Mouse (Mus musculus): Measurements from ENCODE around the gene BC051142.

BC051142 gene

DNA sequence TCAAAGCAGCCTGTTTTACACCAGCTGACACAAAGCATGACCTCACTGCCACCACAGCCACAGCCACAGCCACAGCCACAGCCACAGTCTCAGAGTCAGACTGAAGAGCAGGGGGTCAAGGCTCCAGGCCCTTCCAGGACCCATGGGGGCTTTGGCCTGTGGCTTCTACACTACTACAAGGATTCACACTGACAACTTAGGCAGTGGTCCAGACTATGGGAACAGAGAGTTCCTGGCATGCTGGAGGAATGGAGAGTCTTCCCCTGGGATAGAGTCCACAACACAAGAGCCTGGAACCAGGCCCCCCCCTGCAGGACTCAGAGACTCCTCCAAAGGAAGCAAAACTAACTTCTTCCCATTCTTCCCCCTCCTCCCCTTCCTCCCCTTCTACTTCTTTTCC is 109.0 kb downstream of the BC051142 start:
- no peak for DNase-seq (ENCODE audit: low spot score)
